In the genomic region with DNA sequence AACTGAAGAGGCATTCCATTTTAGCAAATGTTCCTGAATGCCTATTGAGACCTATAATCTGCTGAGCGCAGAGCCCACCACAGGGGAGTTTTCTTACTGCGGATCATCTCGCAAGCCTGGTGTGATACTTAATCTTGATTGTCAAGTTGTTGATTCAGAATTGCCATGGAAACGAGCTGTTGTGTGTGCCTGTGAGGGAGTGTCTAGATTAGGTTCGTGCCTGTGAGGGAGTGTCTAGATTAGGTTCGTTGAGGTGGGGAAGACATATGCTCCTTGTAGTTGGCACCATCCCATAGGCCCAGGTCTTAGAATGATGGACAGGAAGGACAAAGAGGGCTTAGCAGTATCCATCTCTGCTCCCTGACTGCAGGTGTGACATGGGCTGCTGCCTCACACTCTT, we compare ENCODE assay signal across 14 mouse cellular contexts. TPM values are rescaled to one million over a fixed set of nuclear protein-coding genes. Genes with fewer than 3 reads are reported as not detected.
A peak's percentile ranks its signal among the peaks of the same experiment; 100 is the strongest.
DNase-seq lines count a peak whose midpoint lies in the region; ATAC-seq lines count a peak whose summit lies in the region.
"Had no signal": no experiment of that assay in that cellular context is flagged by ENCODE, and none has a peak within 500 bp of the region (broad histone marks: within the 10 kb centered on the region; RNA-seq: fewer than 3 reads in every experiment).

No protein-coding gene starts in this region.

- H3K27me3 ChIP-seq in liver, embryonic 12.5 days (replicated peaks), result no peaks in the 10 kb centered on the region
- no peaks in the 10 kb centered on the region for H3K27me3 ChIP-seq in forebrain, embryonic 11.5 days (ENCODE audit: control insufficient read depth, insufficient read depth, low read length)
- H3K27me3 ChIP-seq: heart, embryonic 13.5 days had no signal

- peak overlapping the region; percentile 75 for H3K9ac ChIP-seq in liver, embryonic 12.5 days
- no peak overlapping the region for H3K9ac ChIP-seq in forebrain, embryonic 11.5 days (ENCODE audit: low read length)

- peak; percentile 21 for DNase-seq in embryo, embryonic 10 days (ENCODE audit: low spot score)
- no peak for DNase-seq in embryo, embryonic 11 days
- DNase-seq in c-Kit-positive CD71-positive TER-119-positive erythroid progenitor cells, embryonic 14.5 days (ENCODE audit: low spot score), result peak; percentile 97
- peak; percentile 51 to 74 for DNase-seq in spleen, postnatal 10 days (ENCODE audit: low spot score in 2 of 2)
- DNase-seq in forebrain, embryonic 11.5 days (ENCODE audit: low spot score), result no peak
- no peak for DNase-seq in right cerebral cortex, adult 2 months (ENCODE audit: low spot score in 2 of 2)
- no peak for DNase-seq in right cerebral cortex, postnatal 25 days
- DNase-seq: adrenal gland, adult 2 months; cerebellum, postnatal 25 days; retina, postnatal 1 day; thymus, postnatal 25 days had no signal

- H3K27ac ChIP-seq in liver, embryonic 12.5 days, result peak overlapping the region; percentile 99
- no peak overlapping the region for H3K27ac ChIP-seq in forebrain, embryonic 11.5 days (ENCODE audit: low read depth, low read length)

- H3K9me3 ChIP-seq in liver, embryonic 12.5 days (replicated peaks), result no peaks in the 10 kb centered on the region
- H3K9me3 ChIP-seq in forebrain, embryonic 11.5 days (ENCODE audit: control insufficient read depth, low read length), result no peaks in the 10 kb centered on the region
- H3K9me3 ChIP-seq: heart, embryonic 13.5 days had no signal

- peaks cover 92% of the 10 kb centered on the region for H3K36me3 ChIP-seq in liver, embryonic 12.5 days
- no peaks in the 10 kb centered on the region; the same call in 1 of the 2 replicates for H3K36me3 ChIP-seq in forebrain, embryonic 11.5 days (ENCODE audit: control insufficient read depth, insufficient read depth, low read length)

- WGBS in liver, embryonic 12.5 days (ENCODE audit: insufficient replicate concordance), result 17% methylated on average over 6 of the region's 6 CpGs
- WGBS in forebrain, embryonic 11.5 days, result 71% methylated on average over 6 of the region's 6 CpGs

- ATAC-seq in liver, embryonic 12.5 days, result peak; percentile 86
- ATAC-seq in forebrain, embryonic 11.5 days (replicated peaks; ENCODE audit: low FRiP score), result no peak
- ATAC-seq: forebrain, embryonic 16.5 days had no signal

- H3K4me1 ChIP-seq in liver, embryonic 12.5 days, result peaks cover 100% of the 10 kb centered on the region
- peaks cover 8% of the 10 kb centered on the region; the same call in 1 of the 2 replicates for H3K4me1 ChIP-seq in forebrain, embryonic 11.5 days (replicated peaks; ENCODE audit: control insufficient read depth, insufficient read depth, low read length)

- H3K4me2 ChIP-seq in liver, embryonic 12.5 days, result peak overlapping the region; percentile 69
- H3K4me2 ChIP-seq in forebrain, embryonic 11.5 days (ENCODE audit: low read depth, low read length, severe bottlenecking), result no peak overlapping the region

- peak overlapping the region; percentile 24; the same call in 1 of the 2 replicates for H3K4me3 ChIP-seq in liver, embryonic 12.5 days
- H3K4me3 ChIP-seq in forebrain, embryonic 11.5 days (ENCODE audit: low read depth, low read length), result no peak overlapping the region
- H3K4me3 ChIP-seq: heart, embryonic 13.5 days had no signal

RNA-seq across cellular contexts. Expression of a gene that starts 23.0 kb away (rescaled TPM):
- polyA plus RNA-seq in liver, embryonic 12.5 days (2016; fragmentation: Nextera tagmentation; extraction: Ambion mirVana), result 21.9 and 23.6 TPM in 2 replicates
- polyA plus RNA-seq in forebrain, embryonic 11.5 days (2014; fragmentation: Nextera tagmentation; extraction: Ambion mirVana), result 14.9 and 17.3 TPM in 2 replicates

Comparison
In these comparisons a context has a peak if more than half of its experiments do, and no peak if none do; other contexts are left out.
1. DNase-seq: peak in embryo, embryonic 10 days (single experiment), c-Kit-positive CD71-positive TER-119-positive erythroid progenitor cells, embryonic 14.5 days (single experiment) and spleen, postnatal 10 days (2 of 2); none in embryo, embryonic 11 days (single experiment), forebrain, embryonic 11.5 days (single experiment), right cerebral cortex, adult 2 months (0 of 2) and right cerebral cortex, postnatal 25 days (single experiment).